ENCODE assay signal across 8 mouse cellular contexts in the genomic region with DNA sequence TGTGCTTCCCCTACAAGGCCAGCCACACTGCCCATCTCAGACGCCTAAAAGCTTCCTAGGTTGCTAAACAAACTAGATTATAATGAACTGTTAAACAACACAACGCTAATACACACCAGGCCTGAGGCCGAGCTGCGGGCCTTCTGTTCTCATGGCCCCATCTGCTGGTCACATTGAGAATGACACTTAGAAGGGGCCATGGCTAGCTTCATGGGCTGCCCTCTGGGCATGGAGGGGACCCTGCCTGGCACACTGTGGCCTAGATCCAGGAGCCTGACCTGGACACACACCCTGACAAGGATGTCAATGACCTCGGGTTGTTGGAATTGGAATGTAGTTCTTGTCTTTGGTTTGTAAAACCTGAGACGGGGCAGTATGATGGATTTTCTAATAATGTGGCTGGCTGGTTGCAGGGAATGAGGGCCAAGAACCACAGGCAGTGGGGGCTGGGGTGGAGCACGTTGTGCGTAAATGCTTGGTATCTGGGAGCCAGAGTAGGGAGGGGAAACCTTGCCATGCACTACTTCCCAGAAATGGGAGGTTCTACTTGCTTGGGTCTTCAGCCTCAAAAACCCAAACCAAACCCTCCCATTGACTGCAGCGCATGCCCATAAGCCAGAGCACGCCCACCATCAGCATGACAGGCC. TPM values are rescaled to one million over a fixed set of nuclear protein-coding genes. Genes with fewer than 3 reads are reported as not detected.
A peak's percentile ranks its signal among the peaks of the same experiment; 100 is the strongest.
DNase-seq lines count a peak whose midpoint lies in the region; ATAC-seq and TF ChIP-seq lines count a peak whose summit lies in the region.

No protein-coding gene starts in this region.

- H3K9ac ChIP-seq in liver, embryonic 14.5 days (replicated peaks), result no peak overlapping the region

- H3K4me3 ChIP-seq in C2C12 (ENCODE audit: insufficient read depth, poor library complexity, severe bottlenecking), result no peak overlapping the region
- H3K4me3 ChIP-seq in liver, embryonic 14.5 days (ENCODE audit: insufficient read depth in 1 of 2, low read depth in 2 of 2, low read length in 2 of 2), result no peak overlapping the region

- no peaks in the 10 kb centered on the region for H3K4me1 ChIP-seq in liver, embryonic 14.5 days (replicated peaks; ENCODE audit: control insufficient read depth in 2 of 2, insufficient read depth in 2 of 2, low read length in 1 of 2)

- peak; percentile 60 for ATAC-seq in liver, embryonic 14.5 days (ENCODE audit: insufficient read depth)

- peaks cover 29% of the 10 kb centered on the region for H3K36me3 ChIP-seq in C2C12 (ENCODE audit: control insufficient read depth, insufficient read depth)
- peaks cover 37% of the 10 kb centered on the region for H3K36me3 ChIP-seq in liver, embryonic 14.5 days (replicated peaks; ENCODE audit: control insufficient read depth, insufficient read depth, low read depth)

- 29% methylated on average over 10 of the region's 10 CpGs for WGBS in liver, embryonic 14.5 days (ENCODE audit: insufficient replicate concordance)

- H3K27ac ChIP-seq in liver, embryonic 14.5 days, result no peak overlapping the region

- intact Hi-C loops in gastrocnemius, postnatal 36 days (cut with DNase I), result loop anchor here (1.0 kb wide), 1 partner anchor 19 kb away; no protein-coding TSS in a partner anchor

- DNase-seq in T-cell, adult 2 months (ENCODE audit: low spot score), result peak; percentile 65
- DNase-seq in embryo, embryonic 10 days (ENCODE audit: low spot score), result peak; percentile 80
- peak; percentile 64 to 68 for DNase-seq in gastrocnemius, postnatal 36 days
- peak; percentile 76 for DNase-seq in kidney, adult 9 months
- DNase-seq in liver, embryonic 14.5 days (ENCODE audit: low read depth in 3 of 3, low spot score in 3 of 3), result no peak
- DNase-seq in natural killer cell, adult 2 months (ENCODE audit: low spot score in 2 of 2), result peak; percentile 48 to 70
- DNase-seq in testis, postnatal 14 days (ENCODE audit: low spot score), result peak; percentile 35

- TF ChIP-seq CTCF in C2C12 (IDR thresholded peaks at IDR 0.05; ENCODE audit: control insufficient read depth, insufficient read depth, insufficient read length), result peak; percentile 58
- peak; percentile 95 for TF ChIP-seq CTCF in liver, embryonic 14.5 days (IDR thresholded peaks at IDR 0.05; ENCODE audit: low read depth)

- TF ChIP-seq EP300 in liver, embryonic 14.5 days (IDR thresholded peaks at IDR 0.05; ENCODE audit: low read depth), result no peak

- no peak overlapping the region for H3ac ChIP-seq in C2C12 (ENCODE audit: control insufficient read depth, insufficient read length, low read depth)

- H3K4me2 ChIP-seq in liver, embryonic 14.5 days (ENCODE audit: low read depth), result no peak overlapping the region

- no peaks in the 10 kb centered on the region for H3K27me3 ChIP-seq in C2C12 (ENCODE audit: control insufficient read depth, insufficient read depth, insufficient read length)
- H3K27me3 ChIP-seq in liver, embryonic 14.5 days (ENCODE audit: control insufficient read depth, insufficient read depth, low read length), result no peaks in the 10 kb centered on the region

- peaks cover 2% of the 10 kb centered on the region for H3K79me3 ChIP-seq in C2C12 (ENCODE audit: low read depth)

- H3K9me3 ChIP-seq in liver, embryonic 14.5 days (ENCODE audit: control insufficient read depth, low read length), result no peaks in the 10 kb centered on the region

- H3K79me2 ChIP-seq in C2C12 (ENCODE audit: control insufficient read depth, insufficient read depth), result peaks cover 7% of the 10 kb centered on the region

TF ChIP-seq in C2C12, 6 proteins besides CTCF, POLR2A, EP300 and RAD21:
- TF ChIP-seq MYOG (IDR thresholded peaks at IDR 0.05; ENCODE audit: control insufficient read depth, extremely low read depth, insufficient read length) (no peak), MYOD1 (IDR thresholded peaks at IDR 0.05; ENCODE audit: control insufficient read depth, insufficient read length, low read depth) (no peak), FOSL1 (IDR thresholded peaks at IDR 0.05; ENCODE audit: insufficient read depth, low read length, poor library complexity, severe bottlenecking) (no peak), USF1 (IDR thresholded peaks at IDR 0.05; ENCODE audit: low read depth) (no peak)
TF ChIP-seq in C2C12: peak in this region for 0.

RNA-seq across cellular contexts. Expression of a gene that starts 7.6 kb away (rescaled TPM):
- polyA plus RNA-seq in C2C12 (2012; fragmentation: generic; extraction: Trizol), result 5.7 TPM
- total RNA-seq in gastrocnemius, postnatal 36 days (2021), result 1 to 10 TPM; 1.1 to 1.2 TPM
- polyA plus RNA-seq in liver, embryonic 14.5 days (2012; rRNA removed), result 0.84 and 0.87 TPM in 2 replicates
- 0.88 and 1.2 TPM in 2 replicates for polyA plus RNA-seq in liver, embryonic 14.5 days (2014; fragmentation: Nextera tagmentation; extraction: Ambion mirVana)

RNA-seq across cellular contexts. Expression of a gene that starts 10.0 kb away (rescaled TPM):
- polyA plus RNA-seq in C2C12 (2012; fragmentation: generic; extraction: Trizol), result 365 TPM
- 100 to 1,000 TPM; 297 to 327 TPM for total RNA-seq in gastrocnemius, postnatal 36 days (2021)
- polyA plus RNA-seq in liver, embryonic 14.5 days (2012; rRNA removed), result 72.2 and 90.3 TPM in 2 replicates
- polyA plus RNA-seq in liver, embryonic 14.5 days (2014; fragmentation: Nextera tagmentation; extraction: Ambion mirVana), result 115 and 122 TPM in 2 replicates

RNA-seq across cellular contexts. Expression of a gene that starts 22.3 kb away (rescaled TPM):
- polyA plus RNA-seq in C2C12 (2012; fragmentation: generic; extraction: Trizol), result 2.6 TPM
- total RNA-seq in gastrocnemius, postnatal 36 days (2021), result under 1 TPM in 1 of 2 experiments, not detected in 1; 0.54 TPM
- polyA plus RNA-seq in liver, embryonic 14.5 days (2012; rRNA removed), result 0.44 and 0.47 TPM in 2 replicates
- polyA plus RNA-seq in liver, embryonic 14.5 days (2014; fragmentation: Nextera tagmentation; extraction: Ambion mirVana), result not detected in 2 replicates

RNA-seq across cellular contexts. Expression of a gene that starts 30.6 kb away (rescaled TPM):
- 12.6 TPM for polyA plus RNA-seq in C2C12 (2012; fragmentation: generic; extraction: Trizol)
- total RNA-seq in gastrocnemius, postnatal 36 days (2021), result 1 to 10 TPM; 1.5 to 2.2 TPM
- 0.04 and 0.08 TPM in 2 replicates for polyA plus RNA-seq in liver, embryonic 14.5 days (2012; rRNA removed)
- polyA plus RNA-seq in liver, embryonic 14.5 days (2014; fragmentation: Nextera tagmentation; extraction: Ambion mirVana), result 0.08 and 0.14 TPM in 2 replicates

RNA-seq across cellular contexts. Expression of a gene that starts 38.8 kb away (rescaled TPM):
- polyA plus RNA-seq in C2C12 (2012; fragmentation: generic; extraction: Trizol), result 5.3 TPM
- total RNA-seq in gastrocnemius, postnatal 36 days (2021), result 1 to 10 TPM; 2.0 TPM
- 0.68 and 0.92 TPM in 2 replicates for polyA plus RNA-seq in liver, embryonic 14.5 days (2012; rRNA removed)
- polyA plus RNA-seq in liver, embryonic 14.5 days (2014; fragmentation: Nextera tagmentation; extraction: Ambion mirVana), result 0.09 and 0.14 TPM in 2 replicates

Comparison
In these comparisons a context has a peak if more than half of its experiments do, and no peak if none do; other contexts are left out.
1. DNase-seq: peak in T-cell, adult 2 months (single experiment), embryo, embryonic 10 days (single experiment), gastrocnemius, postnatal 36 days (2 of 2), kidney, adult 9 months (single experiment), natural killer cell, adult 2 months (2 of 2) and testis, postnatal 14 days (single experiment); none in liver, embryonic 14.5 days (0 of 3).